Mouse (Mus musculus) heart, adult 11 months (tissue): ENCODE data around the gene Cenps.
"Not testable (repeated sequence)": the region's sequence is repeated elsewhere in the genome, so short reads cannot be mapped to it uniquely, and the experiment has no call there.

Experiments
- DNase-seq: peaks from one replicate; pipeline ENCODE4 v3.0.0; 2022

The Cenps gene

DNA sequence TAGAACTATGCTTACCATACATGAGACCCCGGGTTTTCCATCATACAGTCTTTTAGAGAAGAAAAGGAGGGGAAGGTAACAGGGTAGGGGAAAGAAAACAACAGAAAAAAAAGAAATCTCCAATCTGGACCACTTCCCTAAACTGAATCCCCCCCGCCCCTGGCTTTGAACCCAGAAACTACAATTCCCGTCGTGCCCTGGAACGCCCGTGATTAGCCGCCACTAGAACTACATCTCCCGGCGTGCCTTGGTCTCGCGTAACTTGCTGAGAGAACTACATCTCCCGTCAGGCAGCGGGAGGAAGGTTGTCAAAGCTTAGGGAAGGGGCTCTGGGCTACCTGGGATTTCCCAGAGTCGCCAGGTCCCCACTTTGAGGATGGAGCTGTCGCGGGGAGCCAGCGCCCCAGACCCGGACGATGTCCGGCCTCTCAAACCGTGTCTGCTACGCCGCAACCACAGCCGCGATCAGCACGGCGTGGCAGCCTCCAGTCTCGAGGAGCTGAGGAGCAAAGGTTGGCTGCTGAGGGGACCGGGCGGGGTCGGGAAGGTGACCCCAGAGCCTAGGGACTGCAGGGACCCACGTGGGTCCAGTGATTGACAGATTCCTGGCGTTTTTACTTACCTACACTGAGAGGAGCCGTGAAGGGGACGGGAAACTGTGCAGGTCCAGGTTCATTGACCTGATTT lies 33.4 kb downstream of the Cenps start, which contains the start of gene Dffa:
TSS of gene Dffa (plus strand) at position 272 of the 687 bp plus-strand sequence.
- DNase-seq = peak; percentile 99

DNA sequence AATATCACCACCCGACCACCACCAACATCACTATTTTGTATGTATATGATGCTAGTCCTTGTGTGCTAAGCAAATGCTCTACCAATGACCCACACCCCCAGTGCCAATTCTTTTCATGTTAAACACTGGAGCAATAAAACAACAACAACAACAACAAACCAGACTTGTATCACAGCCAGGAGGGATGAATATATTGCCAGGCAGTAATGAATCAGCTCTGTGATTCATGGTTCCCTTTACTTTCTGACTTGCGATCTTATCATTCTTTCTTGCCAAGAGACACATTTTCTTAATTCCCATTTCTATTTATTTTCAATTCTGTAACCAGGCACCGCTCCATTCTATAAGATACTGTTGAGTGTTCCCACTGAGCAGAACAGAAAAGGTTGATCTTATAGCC lies 36.0 kb downstream of the Cenps start:
- DNase-seq = no peak

DNA sequence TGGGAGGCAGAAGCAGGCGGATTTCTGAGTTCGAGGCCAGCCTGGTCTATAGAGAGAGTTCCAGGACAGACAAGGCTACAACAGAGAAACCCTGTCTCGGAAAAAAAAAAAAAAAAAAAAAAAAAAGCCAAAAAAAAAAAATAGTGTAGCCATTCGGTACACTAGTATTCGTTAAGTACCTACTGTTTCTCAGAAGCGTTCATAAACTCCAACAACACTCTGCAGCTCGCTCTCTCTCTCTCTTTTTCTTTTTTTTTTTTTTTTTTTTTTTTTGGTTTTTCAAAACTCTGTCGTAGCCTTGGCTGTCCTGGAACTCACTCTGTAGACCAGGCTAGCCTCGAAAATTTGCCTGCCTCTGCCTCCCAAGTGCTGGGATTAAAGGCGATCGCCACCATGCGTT lies 37.0 kb downstream of the Cenps start:
- DNase-seq = not testable (repeated sequence)

DNA sequence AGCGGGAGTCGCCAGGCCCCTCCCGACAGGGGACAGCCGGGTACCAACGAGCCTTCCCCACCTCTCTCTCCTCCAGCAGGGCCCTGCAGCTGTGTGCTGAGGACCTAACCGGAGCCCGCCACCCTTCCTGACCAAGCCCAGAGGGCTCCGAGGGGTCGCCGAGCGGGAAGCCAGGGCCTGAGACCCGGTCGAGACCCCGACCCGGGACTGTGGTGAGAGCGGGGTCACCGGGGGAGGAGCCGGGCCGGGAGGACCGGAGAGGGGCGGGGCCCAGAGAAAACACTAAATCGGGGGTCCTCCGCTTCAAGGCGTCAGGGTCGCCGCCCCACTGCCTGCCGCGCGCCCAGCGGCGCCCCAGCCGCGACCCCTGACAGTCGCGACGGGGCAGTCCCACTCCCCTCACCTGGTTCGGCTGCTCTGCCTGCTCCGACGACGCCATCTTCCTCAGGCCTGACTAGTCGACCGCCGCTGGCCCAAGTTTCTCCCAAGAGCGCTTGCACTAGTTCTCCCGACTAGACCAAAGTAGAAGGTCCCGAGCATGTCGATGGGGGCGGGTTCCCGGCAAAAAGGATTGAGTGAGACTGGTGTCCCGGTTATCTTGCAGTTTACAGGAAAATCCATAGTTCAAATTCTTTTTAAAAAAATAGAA lies 37.9 kb downstream of the Cenps start, which contains the start of gene Pex14:
TSS of gene Pex14 (minus strand) at position 508 of the 649 bp plus-strand sequence.
- peak; percentile 99 for DNase-seq

DNA sequence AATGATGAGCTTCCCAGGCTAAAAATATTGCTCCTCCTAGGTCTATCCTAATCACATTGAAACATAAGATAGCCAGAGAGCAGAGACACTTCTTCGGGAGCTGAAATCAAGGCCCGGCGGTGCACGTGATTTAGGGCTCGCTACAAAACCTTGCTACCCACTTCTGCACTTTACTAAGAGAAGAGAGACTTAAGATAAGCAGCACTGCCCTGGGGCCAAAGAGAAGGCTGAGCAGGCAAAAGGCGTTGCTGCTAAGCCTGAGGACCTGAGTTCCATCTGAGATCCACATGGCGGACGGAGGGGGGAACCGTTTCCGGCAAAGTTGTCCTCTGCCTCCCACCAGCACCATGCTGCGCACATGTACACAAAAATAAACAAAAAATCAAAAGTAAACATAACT lies 38.9 kb downstream of the Cenps start:
- no peak for DNase-seq

DNA sequence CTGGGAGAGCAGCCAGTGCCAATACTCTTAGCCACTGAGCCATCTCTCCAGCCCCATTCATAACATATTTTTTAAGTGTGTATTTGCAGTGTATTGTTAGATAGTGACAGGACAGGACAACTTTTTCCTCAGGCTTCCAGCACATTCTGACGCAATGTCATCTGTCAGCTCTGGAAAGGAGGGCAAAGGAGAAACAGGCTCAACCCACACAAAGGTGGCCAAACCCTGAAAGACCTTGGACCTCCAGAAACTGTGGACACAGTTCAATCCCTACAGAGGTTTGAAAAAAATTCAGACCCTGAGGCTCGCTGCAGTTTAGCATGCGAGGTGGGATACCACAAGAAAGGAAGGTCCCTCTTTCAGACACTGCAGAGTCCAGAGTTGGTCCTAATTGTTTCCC lies 39.5 kb downstream of the Cenps start:
- no peak for DNase-seq

DNA sequence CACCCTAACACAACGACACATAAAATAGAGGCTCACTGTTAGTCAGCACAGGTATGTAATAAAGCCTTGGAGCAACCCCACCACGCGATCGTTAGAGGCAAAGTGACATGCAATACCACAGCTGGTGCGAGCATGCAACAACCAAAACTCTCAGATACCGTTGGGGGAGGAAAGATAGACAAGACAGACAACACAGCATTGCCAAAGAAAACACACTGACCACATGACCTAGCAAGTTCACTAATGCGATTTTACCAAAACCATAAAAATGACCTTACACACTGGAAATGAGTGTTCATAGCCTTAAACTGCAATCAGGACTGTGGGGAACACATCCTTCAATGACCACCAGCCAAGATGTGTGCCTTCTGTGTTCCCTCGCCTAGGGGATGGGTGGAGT lies 46.1 kb downstream of the Cenps start:
- no peak for DNase-seq

DNA sequence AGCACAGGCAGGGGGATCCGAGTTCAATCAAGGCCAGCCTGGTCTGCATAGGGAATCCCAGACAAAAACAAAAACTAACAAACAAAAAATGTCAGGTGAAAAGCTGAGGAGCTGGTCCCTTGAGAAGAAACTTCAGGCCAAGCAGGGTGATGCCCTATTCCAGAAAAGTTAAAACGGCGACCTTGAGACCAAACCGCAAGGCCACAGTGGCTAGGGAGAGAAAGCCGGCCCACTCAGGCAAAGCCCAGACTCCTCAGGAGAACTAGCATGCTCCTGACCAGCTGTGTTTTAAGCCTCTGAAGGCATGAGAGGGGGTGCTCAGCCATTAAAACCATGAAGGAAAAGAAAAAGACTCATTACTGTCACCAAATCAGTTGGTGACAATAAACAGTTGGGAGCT lies 52.0 kb downstream of the Cenps start:
- DNase-seq = no peak

DNA sequence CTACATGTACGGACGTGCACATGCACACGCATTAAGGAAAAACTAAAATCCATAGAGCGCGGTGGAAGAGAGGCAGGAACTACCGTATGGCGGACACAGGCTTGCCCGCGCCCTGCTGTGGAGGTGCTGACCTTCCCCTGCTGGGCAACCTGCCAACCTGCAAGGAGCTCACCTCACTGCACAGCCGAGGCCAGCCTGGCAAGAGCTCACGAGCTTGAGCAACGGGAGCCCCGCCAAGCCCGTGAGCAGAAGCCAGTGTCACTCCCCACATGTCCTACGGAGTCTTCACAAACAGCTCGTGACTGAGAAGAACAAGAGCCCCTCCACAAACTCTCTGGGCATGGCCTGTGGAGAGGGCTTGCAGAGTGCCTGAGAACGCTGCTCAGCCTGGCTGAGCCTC lies 55.9 kb downstream of the Cenps start:
- peak; percentile 96 for DNase-seq

DNA sequence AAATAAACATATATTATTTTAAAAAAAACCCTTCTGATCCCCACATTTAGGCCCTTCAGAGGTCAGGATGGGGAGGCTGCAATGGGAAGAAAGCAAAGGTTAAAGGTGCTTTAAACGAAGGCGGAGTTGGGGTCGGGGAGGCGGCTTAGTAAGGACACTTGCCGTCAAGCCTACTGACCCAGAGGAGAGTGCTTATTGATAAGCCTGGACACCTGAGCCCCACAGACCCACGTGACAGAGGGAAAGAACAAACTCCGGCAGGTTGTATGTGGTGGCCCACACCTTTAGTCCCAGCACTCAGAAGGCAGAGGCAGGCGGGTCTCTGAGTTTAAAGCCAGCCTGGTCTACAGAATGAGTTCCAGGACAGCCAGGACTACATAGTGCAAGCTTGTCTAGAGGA lies 57.3 kb downstream of the Cenps start:
- no peak for DNase-seq

DNA sequence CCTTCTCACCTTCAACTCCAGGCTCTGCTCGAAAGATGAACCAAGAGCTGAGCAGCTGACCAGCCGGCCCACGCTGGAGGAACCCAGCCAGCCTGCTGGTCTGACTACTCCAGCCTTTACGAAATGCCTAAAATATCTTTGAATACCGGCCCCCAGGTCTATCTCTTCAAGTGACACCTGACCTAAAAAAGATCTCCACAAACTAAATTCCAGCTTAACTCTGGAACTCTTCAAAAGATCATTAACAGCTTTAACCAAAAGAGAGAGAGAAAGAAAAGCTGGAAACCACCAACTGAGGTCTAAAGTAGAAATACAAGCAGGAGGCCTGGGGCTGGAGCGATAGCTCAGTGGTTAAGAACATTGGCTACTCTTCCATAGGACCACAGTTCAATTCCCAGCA lies 57.8 kb downstream of the Cenps start:
- DNase-seq = no peak

DNA sequence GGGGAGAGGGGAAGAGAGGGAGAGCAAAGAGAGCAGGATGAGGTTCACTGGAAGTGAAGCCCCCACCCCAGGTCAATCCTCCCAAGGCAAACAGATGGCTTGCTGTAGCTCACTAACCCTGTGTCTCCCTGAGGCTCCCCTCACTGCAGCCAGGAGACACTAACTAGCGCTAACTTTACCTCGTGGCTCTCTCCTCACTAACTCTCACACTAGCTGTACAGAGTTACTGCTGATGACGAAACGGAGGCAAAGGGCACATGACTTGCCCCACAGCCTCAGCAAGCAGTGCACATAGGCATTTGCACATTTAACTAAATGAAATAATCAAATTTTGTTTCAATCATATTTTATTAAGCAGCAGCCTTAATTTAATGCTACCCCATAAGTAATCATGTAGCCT lies 59.2 kb downstream of the Cenps start:
- DNase-seq = no peak
